Mouse (Mus musculus): Measurements from ENCODE around the gene Olfr432. TPM values are rescaled to one million over a fixed set of nuclear protein-coding genes. Genes with fewer than 3 reads are reported as not detected.
A peak's percentile ranks its signal among the peaks of the same experiment; 100 is the strongest.
"Not testable (repeated sequence)": the region's sequence is repeated elsewhere in the genome, so short reads cannot be mapped to it uniquely, and the experiment has no call there.

Gene Olfr432
- total and polyA plus RNA-seq, 3 experiments = not detected

GRCm38 (mm10) chr1:174040523-174041177, 8.4 kb upstream of the Olfr432 start, which contains the start of gene Olfr433:
Gene Olfr433 (plus strand): TSS chr1:174040705.
- Histone ChIP-seq H3K27ac (peak within 1 kb of the TSS; percentile 44), H3K79me2 (replicated peaks; ENCODE audit: control insufficient read depth, insufficient read depth, low read length) (no peaks in the 10 kb centered on the region), H3K4me3 (no peak within 1 kb of the TSS), H3K36me3 (ENCODE audit: control insufficient read depth, insufficient read depth, low read length) (no peaks in the 10 kb centered on the region), H3K4me1 (ENCODE audit: control insufficient read depth, insufficient read depth, low read length) (no peaks in the 10 kb centered on the region), H3K9ac (ENCODE audit: low read depth, low read length) (no peak within 1 kb of the TSS), H3K27me3 (ENCODE audit: control insufficient read depth, insufficient read depth, low read length) (no peaks in the 10 kb centered on the region)
- 54% methylated on average over 7 of the region's 7 CpGs for WGBS
- intact Hi-C loops (cut with DNase I) = no loop called here
- peak; percentile 80 to 84 for DNase-seq
- no peak for TF ChIP-seq CTCF (IDR thresholded peaks at IDR 0.05)
- no peak for TF ChIP-seq EP300 (IDR thresholded peaks at IDR 0.05; ENCODE audit: insufficient read depth, low read depth, low read length)
- TF ChIP-seq POLR2A (IDR thresholded peaks at IDR 0.05; ENCODE audit: insufficient read depth, low read depth, low read length) = no peak

- H3K4me1 ChIP-seq (ENCODE audit: control insufficient read depth, insufficient read depth, low read length); H3K27me3 ChIP-seq (ENCODE audit: control insufficient read depth, insufficient read depth, low read length); intact Hi-C loops (cut with DNase I); H3K9ac ChIP-seq (ENCODE audit: low read depth, low read length); H3K79me2 ChIP-seq (replicated peaks; ENCODE audit: control insufficient read depth, insufficient read depth, low read length); DNase-seq; H3K4me3 ChIP-seq; H3K36me3 ChIP-seq (ENCODE audit: control insufficient read depth, insufficient read depth, low read length); H3K27ac ChIP-seq: not testable (repeated sequence)
- WGBS = 89% methylated on average over 12 of the region's 12 CpGs
These were observed 6.7 kb upstream of the Olfr432 start for GRCm38 (mm10) chr1:174042091-174042884.

DNA sequence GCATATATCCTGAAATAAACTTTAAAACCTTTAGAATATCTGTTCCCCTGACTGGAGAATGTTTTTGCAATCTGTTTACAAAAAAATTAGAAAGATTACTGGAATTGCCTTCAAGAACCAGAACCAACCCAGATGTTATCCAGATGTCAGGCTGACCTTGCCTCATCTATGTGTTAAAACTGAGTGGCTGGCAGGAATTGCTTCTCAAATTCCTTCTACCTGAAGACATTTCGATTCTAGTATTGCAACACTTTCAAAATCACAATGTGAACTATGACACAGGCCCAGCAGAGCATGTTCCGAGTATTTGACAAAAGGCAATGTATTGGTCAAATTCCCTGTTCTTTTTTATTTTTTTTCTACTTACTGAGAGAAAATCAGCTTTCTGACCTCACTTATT, 4.6 kb upstream of the Olfr432 start:
- no peaks in the 10 kb centered on the region for H3K79me2 ChIP-seq (replicated peaks; ENCODE audit: control insufficient read depth, insufficient read depth, low read length)
- H3K4me3 ChIP-seq = no peak overlapping the region
- no peaks in the 10 kb centered on the region for H3K27me3 ChIP-seq (ENCODE audit: control insufficient read depth, insufficient read depth, low read length)
- no peak overlapping the region for H3K9ac ChIP-seq (ENCODE audit: low read depth, low read length)
- 58% methylated on average over 2 of the region's 2 CpGs for WGBS
- peak in 1 of 2 experiments; percentile 21 for DNase-seq
- intact Hi-C loops (cut with DNase I) = no loop called here
- no peaks in the 10 kb centered on the region for H3K4me1 ChIP-seq (ENCODE audit: control insufficient read depth, insufficient read depth, low read length)
- H3K36me3 ChIP-seq (ENCODE audit: control insufficient read depth, insufficient read depth, low read length) = no peaks in the 10 kb centered on the region
- peak overlapping the region; percentile 8; the same call in 1 of the 2 replicates for H3K27ac ChIP-seq
- no peak for TF ChIP-seq POLR2A (IDR thresholded peaks at IDR 0.05; ENCODE audit: insufficient read depth, low read depth, low read length)
- no peak for TF ChIP-seq CTCF (IDR thresholded peaks at IDR 0.05)
- TF ChIP-seq EP300 (IDR thresholded peaks at IDR 0.05; ENCODE audit: insufficient read depth, low read depth, low read length) = no peak

- DNase-seq; H3K4me1 ChIP-seq (ENCODE audit: control insufficient read depth, insufficient read depth, low read length); intact Hi-C loops (cut with DNase I); H3K79me2 ChIP-seq (replicated peaks; ENCODE audit: control insufficient read depth, insufficient read depth, low read length); H3K27me3 ChIP-seq (ENCODE audit: control insufficient read depth, insufficient read depth, low read length); H3K4me3 ChIP-seq; H3K9ac ChIP-seq (ENCODE audit: low read depth, low read length); H3K36me3 ChIP-seq (ENCODE audit: control insufficient read depth, insufficient read depth, low read length); H3K27ac ChIP-seq: not testable (repeated sequence)
- 79% methylated on average over 6 of the region's 6 CpGs for WGBS
These were observed 778 bp upstream of the Olfr432 start for GRCm38 (mm10) chr1:174048227-174048626.

DNA sequence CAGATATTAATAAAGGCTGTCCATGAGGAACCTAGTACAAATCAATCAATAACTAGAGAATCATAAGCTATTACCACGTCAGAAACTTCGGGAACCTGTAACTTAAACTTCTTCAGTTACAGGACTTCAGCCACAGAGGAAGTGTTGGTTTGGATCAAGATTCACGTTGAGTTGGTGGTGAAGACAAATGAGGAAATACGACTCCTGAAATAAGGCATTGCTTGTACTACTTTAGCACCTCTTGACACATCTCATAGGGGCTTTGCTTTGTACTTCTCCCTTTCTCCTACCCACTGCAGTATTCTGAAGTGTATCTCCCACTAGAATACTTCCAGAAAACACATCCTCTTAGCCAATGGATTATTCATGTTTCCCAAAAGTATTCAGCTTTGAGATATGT, 352 bp downstream of the Olfr432 start:
- H3K4me1 ChIP-seq (ENCODE audit: control insufficient read depth, insufficient read depth, low read length); H3K4me3 ChIP-seq; intact Hi-C loops (cut with DNase I); H3K36me3 ChIP-seq (ENCODE audit: control insufficient read depth, insufficient read depth, low read length); H3K27me3 ChIP-seq (ENCODE audit: control insufficient read depth, insufficient read depth, low read length); H3K27ac ChIP-seq; DNase-seq; H3K9ac ChIP-seq (ENCODE audit: low read depth, low read length); H3K79me2 ChIP-seq (replicated peaks; ENCODE audit: control insufficient read depth, insufficient read depth, low read length): not testable (repeated sequence)
- 68% methylated on average over 4 of the region's 4 CpGs for WGBS

DNA sequence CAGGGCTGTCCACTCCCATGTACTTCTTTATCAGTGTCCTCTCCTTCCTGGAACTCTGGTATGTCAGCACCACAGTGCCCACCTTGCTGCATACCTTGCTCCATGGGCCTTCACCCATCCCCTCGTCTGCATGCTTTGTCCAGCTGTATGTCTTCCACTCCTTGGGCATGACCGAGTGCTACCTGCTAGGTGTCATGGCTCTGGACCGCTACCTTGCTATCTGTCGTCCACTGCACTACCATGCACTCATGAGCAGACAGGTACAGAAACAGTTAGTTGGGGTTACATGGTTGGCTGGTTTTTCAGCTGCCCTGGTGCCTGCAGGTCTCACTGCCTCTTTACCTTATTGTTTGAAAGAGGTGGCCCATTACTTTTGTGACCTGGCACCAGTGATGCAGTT, 1.5 kb downstream of the Olfr432 start:
- no peak overlapping the region for H3K4me3 ChIP-seq
- no peaks in the 10 kb centered on the region for H3K79me2 ChIP-seq (replicated peaks; ENCODE audit: control insufficient read depth, insufficient read depth, low read length)
- peaks cover 1% of the 10 kb centered on the region for H3K4me1 ChIP-seq (ENCODE audit: control insufficient read depth, insufficient read depth, low read length)
- intact Hi-C loops (cut with DNase I) = no loop called here
- H3K9ac ChIP-seq (ENCODE audit: low read depth, low read length) = no peak overlapping the region
- no peaks in the 10 kb centered on the region for H3K36me3 ChIP-seq (ENCODE audit: control insufficient read depth, insufficient read depth, low read length)
- no peak overlapping the region for H3K27ac ChIP-seq
- WGBS = 84% methylated on average over 4 of the region's 4 CpGs
- no peak for DNase-seq
- TF ChIP-seq EP300 (IDR thresholded peaks at IDR 0.05; ENCODE audit: insufficient read depth, low read depth, low read length) (no peak), POLR2A (IDR thresholded peaks at IDR 0.05; ENCODE audit: insufficient read depth, low read depth, low read length) (no peak)
- no peaks in the 10 kb centered on the region for H3K27me3 ChIP-seq (ENCODE audit: control insufficient read depth, insufficient read depth, low read length)
